Mouse (Mus musculus): ENCODE measurements around the gene Rtl6. TPM values are rescaled to one million over a fixed set of nuclear protein-coding genes. Genes with fewer than 3 reads are reported as not detected.

The Rtl6 gene
- total and polyA plus RNA-seq, 3 experiments, result not detected

DNA sequence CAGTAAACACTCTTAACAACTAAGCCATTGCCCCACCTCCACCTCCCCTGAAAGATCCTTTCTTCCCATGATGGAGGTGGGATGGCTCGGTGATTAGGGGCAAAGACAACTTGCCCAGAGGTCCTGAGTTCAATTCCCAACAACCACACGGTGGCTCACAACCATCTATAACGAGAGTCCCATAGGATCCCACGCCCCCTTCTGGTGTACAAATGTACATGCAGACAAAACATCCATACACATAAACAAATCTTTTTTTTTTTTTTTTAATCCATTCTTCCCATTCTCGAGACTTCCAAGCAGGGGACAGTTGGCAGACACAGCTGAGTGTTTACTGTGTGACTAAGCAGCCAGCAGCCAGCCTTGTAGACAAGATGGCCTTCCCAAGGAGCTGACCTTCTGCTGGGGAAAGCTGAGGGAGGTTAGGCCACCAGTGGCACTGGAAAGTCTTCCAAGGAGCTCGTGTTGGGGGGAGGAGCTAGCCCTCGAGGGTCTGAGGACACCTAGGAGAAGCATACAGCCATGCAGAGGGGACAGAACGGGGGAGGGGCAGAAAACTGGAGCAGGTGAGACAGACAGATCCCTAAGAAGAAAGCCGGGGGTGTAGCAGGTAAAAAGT, 43.5 kb upstream of the Rtl6 start:
- H3K79me2 ChIP-seq (ENCODE audit: control insufficient read depth, insufficient read depth, low read length, poor library complexity), result no peaks in the 10 kb centered on the region
- H3K4me3 ChIP-seq (ENCODE audit: control insufficient read depth in 1 of 2, insufficient read depth in 1 of 2, low read depth in 2 of 2, low read length in 2 of 2), result no peak overlapping the region
- no peak for DNase-seq (ENCODE audit: low read depth, low spot score)
- no peaks in the 10 kb centered on the region for H3K36me3 ChIP-seq (ENCODE audit: control insufficient read depth in 1 of 2, insufficient read depth in 2 of 2, low read length in 2 of 2)
- no peaks in the 10 kb centered on the region for H3K4me1 ChIP-seq (ENCODE audit: control insufficient read depth in 1 of 2, insufficient read depth in 2 of 2, low read length in 2 of 2)
- H3K9me3 ChIP-seq (replicated peaks; ENCODE audit: insufficient read depth, low read length), result no peaks in the 10 kb centered on the region
- H3K27me3 ChIP-seq (ENCODE audit: control insufficient read depth in 1 of 2, insufficient read depth in 2 of 2, low read length in 2 of 2), result no peaks in the 10 kb centered on the region; a peak in 1 of 4 replicates
- H3K9ac ChIP-seq (ENCODE audit: control insufficient read depth, low read depth, low read length, poor library complexity, severe bottlenecking), result no peak overlapping the region
- TF ChIP-seq USF2 (IDR thresholded peaks at IDR 0.05; ENCODE audit: borderline replicate concordance in 1 of 2, insufficient read depth in 1 of 2, low read depth in 1 of 2, low read length in 2 of 2) (no peak), MYB (IDR thresholded peaks at IDR 0.05; ENCODE audit: low read depth, low read length) (no peak), GABPA (IDR thresholded peaks at IDR 0.05; ENCODE audit: low read depth, low read length) (no peak), MAX (IDR thresholded peaks at IDR 0.05; ENCODE audit: low read length) (no peak), UBTF (IDR thresholded peaks at IDR 0.05; ENCODE audit: borderline replicate concordance, insufficient read depth, low read depth, low read length) (no peak), MXI1 (IDR thresholded peaks at IDR 0.05; ENCODE audit: low read depth, low read length) (no peak), TCF12 (IDR thresholded peaks at IDR 0.05; ENCODE audit: low read depth, low read length) (no peak), ZMIZ1 (IDR thresholded peaks at IDR 0.05; ENCODE audit: low read depth, low read length) (no peak), E2F4 (IDR thresholded peaks at IDR 0.05; ENCODE audit: borderline replicate concordance, low read depth, low read length) (no peak), CTCF (IDR thresholded peaks at IDR 0.05 in 2 of 3, conservative IDR thresholded peaks at IDR 0.05 in 1 of 3; ENCODE audit: control insufficient read depth in 1 of 3, insufficient read depth in 1 of 3, low read depth in 2 of 3, low read length in 3 of 3, poor library complexity in 1 of 3, severe bottlenecking in 1 of 3) (peak in 1 of 3 experiments; percentile 16; a peak in 1 of 6 replicates), MYC (IDR thresholded peaks at IDR 0.05; ENCODE audit: low read depth, low read length) (no peak), SMC3 (IDR thresholded peaks at IDR 0.05; ENCODE audit: low read depth, low read length) (peak; percentile 16; the same call in 1 of the 2 replicates)
- H3K27ac ChIP-seq (ENCODE audit: control insufficient read depth, low read depth, low read length), result no peak overlapping the region

DNA sequence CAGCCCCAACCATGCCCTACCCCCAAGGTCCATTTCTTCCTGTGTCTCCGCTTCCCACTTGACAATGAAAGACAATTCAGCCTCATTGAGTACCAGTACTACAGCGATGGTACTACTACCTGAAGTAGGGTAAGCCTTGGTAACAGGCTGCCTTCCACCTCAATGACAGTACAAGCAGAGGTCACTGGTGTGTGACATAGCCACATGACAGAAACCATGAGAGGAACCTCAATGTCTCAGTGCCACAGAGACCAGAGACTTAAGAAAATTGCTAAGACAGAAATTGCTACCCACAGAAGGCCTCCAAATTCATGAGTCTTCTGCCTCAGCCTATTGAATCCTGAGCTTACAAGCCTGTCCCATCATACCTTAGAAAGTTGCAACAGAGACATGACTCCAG, 41.3 kb upstream of the Rtl6 start:
- Histone ChIP-seq H3K4me1 (ENCODE audit: control insufficient read depth in 1 of 2, insufficient read depth in 2 of 2, low read length in 2 of 2) (no peaks in the 10 kb centered on the region), H3K4me3 (ENCODE audit: control insufficient read depth in 1 of 2, insufficient read depth in 1 of 2, low read depth in 2 of 2, low read length in 2 of 2) (no peak overlapping the region), H3K9me3 (replicated peaks; ENCODE audit: insufficient read depth, low read length) (no peaks in the 10 kb centered on the region), H3K36me3 (ENCODE audit: control insufficient read depth in 1 of 2, insufficient read depth in 2 of 2, low read length in 2 of 2) (no peaks in the 10 kb centered on the region), H3K79me2 (ENCODE audit: control insufficient read depth, insufficient read depth, low read length, poor library complexity) (no peaks in the 10 kb centered on the region), H3K27me3 (ENCODE audit: control insufficient read depth in 1 of 2, insufficient read depth in 2 of 2, low read length in 2 of 2) (no peaks in the 10 kb centered on the region; a peak in 1 of 4 replicates), H3K9ac (ENCODE audit: control insufficient read depth, low read depth, low read length, poor library complexity, severe bottlenecking) (no peak overlapping the region), H3K27ac (ENCODE audit: control insufficient read depth, low read depth, low read length) (no peak overlapping the region)
- TF ChIP-seq CHD2 (IDR thresholded peaks at IDR 0.05; ENCODE audit: low read length), result no peak
- TF ChIP-seq RAD21 (IDR thresholded peaks at IDR 0.05; ENCODE audit: low read depth, low read length), result no peak
- TF ChIP-seq POLR2A (IDR thresholded peaks at IDR 0.05; ENCODE audit: control insufficient read depth in 1 of 2, insufficient read depth in 1 of 2, low read depth in 1 of 2, low read length in 2 of 2, poor library complexity in 1 of 2), result no peak
- TF ChIP-seq CHD1 (IDR thresholded peaks at IDR 0.05; ENCODE audit: low read depth, low read length), result no peak
- TF ChIP-seq ZKSCAN1 (IDR thresholded peaks at IDR 0.05; ENCODE audit: low read depth, low read length), result no peak
- TF ChIP-seq TBP (IDR thresholded peaks at IDR 0.05; ENCODE audit: low read depth, low read length), result no peak
- no peak for TF ChIP-seq USF1 (IDR thresholded peaks at IDR 0.05; ENCODE audit: low read depth, low read length)
- no peak for TF ChIP-seq SMC3 (IDR thresholded peaks at IDR 0.05; ENCODE audit: low read depth, low read length)
- TF ChIP-seq NRF1 (IDR thresholded peaks at IDR 0.05; ENCODE audit: insufficient read depth, low read depth, low read length, poor library complexity, severe bottlenecking), result no peak
- DNase-seq (ENCODE audit: low read depth, low spot score), result no peak
